Mouse (Mus musculus): ENCODE measurements around the gene Hipk3. TPM values are rescaled to one million over a fixed set of nuclear protein-coding genes. Genes with fewer than 3 reads are reported as not detected.

Hipk3 gene
- total RNA-seq, 2 experiments from 2014 or later, result 221 to 237 TPM

- DNase-seq, result no peak
Measured at GRCm38 (mm10) chr2:104412496-104412895, 81.8 kb downstream of the Hipk3 start.

- no peak for DNase-seq
Measured at GRCm38 (mm10) chr2:104411806-104412205, 82.4 kb downstream of the Hipk3 start.

- no peak for DNase-seq
Measured at GRCm38 (mm10) chr2:104410963-104411545, 83.2 kb downstream of the Hipk3 start, which contains the start of gene D430041D05Rik. Gene D430041D05Rik (minus strand): TSS chr2:104411013.

- peak; percentile 18 for DNase-seq
Measured at GRCm38 (mm10) chr2:104409851-104410821, 84.1 kb downstream of the Hipk3 start.

- DNase-seq, result no peak
Measured at GRCm38 (mm10) chr2:104408351-104408750, 85.9 kb downstream of the Hipk3 start.

- no peak for DNase-seq
Measured at GRCm38 (mm10) chr2:104407913-104408312, 86.3 kb downstream of the Hipk3 start.

GRCm38 (mm10) chr2:104404036-104404435, 90.2 kb downstream of the Hipk3 start:
- no peak for DNase-seq

- DNase-seq, result no peak
Measured at GRCm38 (mm10) chr2:104398651-104399290, 95.5 kb downstream of the Hipk3 start.

- no peak for DNase-seq
Measured at GRCm38 (mm10) chr2:104395961-104396360, 98.3 kb downstream of the Hipk3 start.

GRCm38 (mm10) chr2:104394769-104395168, 99.5 kb downstream of the Hipk3 start:
- DNase-seq, result no peak

GRCm38 (mm10) chr2:104392700-104393312, 101.4 kb downstream of the Hipk3 start:
- no peak for DNase-seq

GRCm38 (mm10) chr2:104389231-104389630, 105.0 kb downstream of the Hipk3 start:
- no peak for DNase-seq

- no peak for DNase-seq
Measured at GRCm38 (mm10) chr2:104385941-104386340, 108.3 kb downstream of the Hipk3 start.

- DNase-seq, result no peak
Measured at GRCm38 (mm10) chr2:104383589-104383988, 110.7 kb downstream of the Hipk3 start.

- DNase-seq, result no peak
Measured at GRCm38 (mm10) chr2:104382813-104383212, 111.4 kb downstream of the Hipk3 start.

GRCm38 (mm10) chr2:104379304-104379703, 114.9 kb downstream of the Hipk3 start:
- no peak for DNase-seq

GRCm38 (mm10) chr2:104378791-104379190, 115.5 kb downstream of the Hipk3 start:
- no peak for DNase-seq

GRCm38 (mm10) chr2:104377990-104378389, 116.3 kb downstream of the Hipk3 start:
- DNase-seq, result no peak

Data from heart, postnatal 4 days (tissue).